Mouse (Mus musculus) small intestine, adult 2 months (tissue): ENCODE data around the gene Gm5148.

ENCODE experiments used
- CTCF ChIP-seq: fragments of 200-500 bp; IDR thresholded peaks from 2 replicates; pipeline ENCODE4 v1.5.1; 2012; ENCODE audit warnings: low read depth, mild to moderate bottlenecking, control low read depth, inconsistent platforms, low read length, moderate library complexity, mixed read lengths; ENCODE audit not compliant: insufficient replicate concordance, insufficient read length; ENCODE audit errors: extremely low read depth
- POLR2A ChIP-seq: fragments of 200-500 bp; IDR thresholded peaks from 2 replicates; pipeline ENCODE4 v1.6.1; 2012; ENCODE audit warnings: low read depth, mild to moderate bottlenecking, control low read depth, inconsistent platforms, low read length, moderate library complexity

- no peak for TF ChIP-seq POLR2A
- no peak for TF ChIP-seq CTCF
Measured at GRCm38 (mm10) chr3:37724946-37725735, 851 bp upstream of the Gm5148 start.
